Mouse (Mus musculus): ENCODE measurements around the gene Cmah. TPM values are rescaled to one million over a fixed set of nuclear protein-coding genes. Genes with fewer than 3 reads are reported as not detected.

Cmah gene
- total RNA-seq, 1 experiment from 2014 or later: 7.4 TPM

GRCm38 (mm10) chr13:24418024-24418423 is 90.8 kb downstream of the Cmah start:
- DNase-seq: no peak

- DNase-seq: no peak
These were observed 91.6 kb downstream of the Cmah start for GRCm38 (mm10) chr13:24418814-24419213.

- no peak for DNase-seq
These were observed 92.5 kb downstream of the Cmah start for GRCm38 (mm10) chr13:24419560-24420250.

- no peak for DNase-seq
These were observed 94.8 kb downstream of the Cmah start for GRCm38 (mm10) chr13:24421987-24422386.

- no peak for DNase-seq
These were observed 103.0 kb downstream of the Cmah start for GRCm38 (mm10) chr13:24430215-24430614.

GRCm38 (mm10) chr13:24431593-24431992 is 104.4 kb downstream of the Cmah start:
- no peak for DNase-seq

GRCm38 (mm10) chr13:24442272-24442671 is 115.1 kb downstream of the Cmah start:
- DNase-seq: peak; percentile 40

GRCm38 (mm10) chr13:24443763-24444347 is 116.7 kb downstream of the Cmah start:
- no peak for DNase-seq

- no peak for DNase-seq
These were observed 117.5 kb downstream of the Cmah start for GRCm38 (mm10) chr13:24444709-24445108.

GRCm38 (mm10) chr13:24445166-24445565 is 118.0 kb downstream of the Cmah start:
- DNase-seq: no peak

- no peak for DNase-seq
These were observed 118.9 kb downstream of the Cmah start for GRCm38 (mm10) chr13:24446081-24446480.

- DNase-seq: no peak
These were observed 119.8 kb downstream of the Cmah start for GRCm38 (mm10) chr13:24447043-24447442.

- DNase-seq: no peak
These were observed 121.4 kb downstream of the Cmah start for GRCm38 (mm10) chr13:24448578-24448977.

GRCm38 (mm10) chr13:24451455-24451854 is 124.3 kb downstream of the Cmah start:
- DNase-seq: no peak

- DNase-seq: no peak
These were observed 126.5 kb downstream of the Cmah start for GRCm38 (mm10) chr13:24453737-24454136.

GRCm38 (mm10) chr13:24456385-24456784 is 129.2 kb downstream of the Cmah start:
- no peak for DNase-seq

GRCm38 (mm10) chr13:24460517-24460916 is 133.3 kb downstream of the Cmah start:
- no peak for DNase-seq

- no peak for DNase-seq
These were observed 136.6 kb downstream of the Cmah start for GRCm38 (mm10) chr13:24463767-24464166.

- no peak for DNase-seq
These were observed 138.8 kb downstream of the Cmah start for GRCm38 (mm10) chr13:24466027-24466426.

- DNase-seq: no peak
These were observed 140.6 kb downstream of the Cmah start for GRCm38 (mm10) chr13:24467806-24468205.

GRCm38 (mm10) chr13:24477564-24477963 is 150.4 kb downstream of the Cmah start:
- no peak for DNase-seq

- DNase-seq: no peak
These were observed 152.3 kb downstream of the Cmah start for GRCm38 (mm10) chr13:24479516-24479915.

GRCm38 (mm10) chr13:24480824-24481223 is 153.6 kb downstream of the Cmah start:
- no peak for DNase-seq

GRCm38 (mm10) chr13:24481615-24482295 is 154.6 kb downstream of the Cmah start:
- peak; percentile 54 for DNase-seq
